Mouse (Mus musculus) testis, adult 2 months (tissue): ENCODE measurements around the gene Zfp362. TPM values are rescaled to one million over a fixed set of nuclear protein-coding genes. Genes with fewer than 3 reads are reported as not detected.

Source experiments
- H3K27ac ChIP-seq: fragments of 200-500 bp; 2 replicates; pipeline ENCODE4 v1.5.1; 2012; ENCODE audit warnings: low read depth, low read length; ENCODE audit not compliant: control insufficient read depth, insufficient read depth
- H3K27me3 ChIP-seq: fragments of 200-500 bp; 2 replicates; pipeline ENCODE4 v1.6.1; 2012; ENCODE audit warnings: mild to moderate bottlenecking, low read length, moderate library complexity; ENCODE audit not compliant: control insufficient read depth, insufficient read depth
- H3K36me3 ChIP-seq: fragments of 200-500 bp; 2 replicates; pipeline ENCODE4 v1.6.1; 2012; ENCODE audit warnings: mild to moderate bottlenecking, low read length; ENCODE audit not compliant: control insufficient read depth, insufficient read depth
- H3K4me1 ChIP-seq: fragments of 200-500 bp; 2 replicates; pipeline ENCODE4 v1.6.1; 2012; ENCODE audit warnings: low read length; ENCODE audit not compliant: control insufficient read depth, insufficient read depth
- H3K4me3 ChIP-seq: fragments of 200-500 bp; 2 replicates; pipeline ENCODE4 v1.5.1; 2012; ENCODE audit warnings: low read depth, mild to moderate bottlenecking, low read length, moderate library complexity, mixed read lengths; ENCODE audit not compliant: control insufficient read depth
- CTCF ChIP-seq: fragments of 200-500 bp; IDR thresholded peaks from 2 replicates; pipeline ENCODE4 v1.5.1; 2012; ENCODE audit warnings: low read depth, mild to moderate bottlenecking, inconsistent platforms, low read length, moderate library complexity; ENCODE audit not compliant: control insufficient read depth, insufficient read depth, insufficient replicate concordance
- POLR2A ChIP-seq: fragments of 200-500 bp; IDR thresholded peaks from 2 replicates; pipeline ENCODE4 v1.6.1; 2012; ENCODE audit warnings: low read depth, mild to moderate bottlenecking, inconsistent platforms, low read length, moderate library complexity; ENCODE audit not compliant: control insufficient read depth
- polyA plus RNA-seq: library from polyadenylated mRNA; depleted of rRNA; stranded (reverse); fragments of >200 nt; gene quantifications from 2 replicates; pipeline ENCODE4 v1.2.3, GENCODE M21; 2012

The Zfp362 gene
- polyA plus RNA-seq, 1 experiment = 16.0 TPM

DNA sequence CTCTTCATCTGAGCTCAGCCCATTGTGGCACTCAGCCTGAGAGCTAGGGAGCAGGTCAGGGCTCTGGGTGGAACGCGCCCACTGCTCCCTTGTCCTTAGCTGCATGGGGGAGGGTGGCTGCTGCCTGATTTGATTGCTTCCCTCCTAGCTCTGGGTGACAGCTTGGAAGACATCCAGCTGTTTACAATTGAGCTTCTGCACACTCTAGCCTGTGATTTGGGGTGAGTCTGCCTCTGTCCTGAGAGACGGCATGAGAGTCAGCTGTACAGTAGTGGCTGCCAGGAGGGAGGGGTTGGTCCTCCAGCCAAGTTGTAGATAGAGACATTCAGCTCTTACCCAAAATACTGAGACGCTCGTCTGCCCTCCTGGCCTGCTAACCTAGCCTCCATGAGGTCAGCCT lies 71.6 kb downstream of the Zfp362 start:
- no peaks in the 10 kb centered on the region for H3K27me3 ChIP-seq
- H3K4me3 ChIP-seq = no peak overlapping the region
- H3K4me1 ChIP-seq = peaks cover 12% of the 10 kb centered on the region
- H3K27ac ChIP-seq = no peak overlapping the region
- no peak for TF ChIP-seq POLR2A
- no peak for TF ChIP-seq CTCF
- H3K36me3 ChIP-seq = no peaks in the 10 kb centered on the region

DNA sequence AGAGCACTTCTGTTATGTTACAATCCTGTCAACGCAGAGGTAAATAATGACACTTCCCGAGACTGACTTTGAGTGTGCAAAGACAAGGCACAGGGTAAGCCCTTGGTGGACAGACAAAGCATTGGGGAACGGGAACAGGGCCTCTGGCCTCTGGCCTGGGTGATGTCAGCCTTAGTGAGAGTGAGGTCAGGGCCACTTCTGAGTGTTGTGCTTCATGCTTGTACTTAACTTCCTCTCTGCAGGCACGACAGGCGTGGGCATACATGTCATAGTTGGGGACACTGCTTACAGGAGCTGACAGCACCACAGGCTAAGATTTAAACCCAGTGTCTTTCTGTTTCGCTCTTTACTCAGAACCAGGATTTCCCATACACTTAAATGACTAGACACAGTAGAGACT lies 72.3 kb downstream of the Zfp362 start:
- no peaks in the 10 kb centered on the region for H3K36me3 ChIP-seq
- H3K4me1 ChIP-seq = peaks cover 15% of the 10 kb centered on the region
- H3K27me3 ChIP-seq = no peaks in the 10 kb centered on the region
- H3K27ac ChIP-seq = no peak overlapping the region
- H3K4me3 ChIP-seq = no peak overlapping the region
- TF ChIP-seq POLR2A (no peak), CTCF (no peak)

DNA sequence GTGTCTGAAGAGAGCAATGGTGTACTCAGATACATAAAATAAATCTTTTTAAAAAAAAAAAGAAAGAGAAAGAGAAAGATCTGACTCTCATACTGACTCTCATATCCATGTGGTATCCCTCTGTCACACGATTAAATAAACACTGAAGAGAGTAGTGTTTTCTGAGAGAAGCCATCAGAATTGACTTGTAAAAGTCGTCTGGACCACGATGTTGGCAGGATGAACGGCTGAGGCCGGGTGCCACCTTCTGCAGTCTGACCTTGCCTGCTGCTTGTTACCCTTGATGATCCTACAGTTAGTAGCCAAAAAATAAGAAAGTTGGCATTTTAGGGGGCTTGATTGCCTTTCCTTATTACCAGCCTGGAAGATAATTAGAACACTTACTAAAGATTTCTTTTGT lies 73.1 kb downstream of the Zfp362 start:
- H3K27me3 ChIP-seq = no peaks in the 10 kb centered on the region
- TF ChIP-seq CTCF (no peak), POLR2A (no peak)
- no peak overlapping the region for H3K4me3 ChIP-seq
- H3K27ac ChIP-seq = no peak overlapping the region
- H3K4me1 ChIP-seq = peaks cover 15% of the 10 kb centered on the region
- no peaks in the 10 kb centered on the region for H3K36me3 ChIP-seq

DNA sequence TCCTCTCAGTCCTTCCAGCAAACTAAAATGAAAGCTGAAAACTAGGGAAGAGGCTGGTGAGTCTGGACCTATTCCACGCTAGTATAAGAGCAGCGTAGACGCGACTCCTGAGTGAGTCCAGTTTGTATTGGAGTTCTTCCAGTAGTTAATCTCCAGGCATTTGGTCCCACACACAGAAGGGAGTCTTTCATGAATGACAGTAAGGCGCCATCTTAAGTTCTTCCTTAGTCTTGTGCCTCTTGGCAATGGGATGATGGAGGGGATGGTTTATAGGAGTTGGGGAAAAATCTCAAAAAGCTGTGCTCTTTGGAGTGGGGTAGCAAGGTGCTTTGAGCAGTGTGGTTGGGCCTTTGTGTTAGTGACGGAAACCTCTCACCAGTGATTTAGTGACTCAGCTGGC lies 75.6 kb downstream of the Zfp362 start:
- Histone ChIP-seq H3K27ac (no peak overlapping the region), H3K4me1 (peaks cover 15% of the 10 kb centered on the region), H3K27me3 (no peaks in the 10 kb centered on the region), H3K4me3 (no peak overlapping the region), H3K36me3 (no peaks in the 10 kb centered on the region)
- TF ChIP-seq CTCF (no peak), POLR2A (no peak)

DNA sequence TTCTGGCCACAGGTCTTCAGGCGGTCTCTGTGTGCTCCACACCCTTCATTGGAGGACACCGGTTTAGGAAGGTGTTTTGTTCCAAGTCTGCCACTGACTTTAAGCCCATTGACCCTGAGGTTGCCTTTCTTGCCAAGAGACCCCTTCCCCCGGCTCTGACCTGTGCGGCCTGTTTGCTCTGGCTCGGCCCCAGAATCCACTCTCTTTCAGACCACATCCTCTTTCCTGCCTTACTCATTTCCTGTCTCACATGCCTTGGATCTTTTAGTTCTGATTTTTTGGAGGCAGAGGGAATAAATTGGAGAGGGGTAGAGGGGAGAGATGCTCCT lies 76.2 kb downstream of the Zfp362 start:
- no peaks in the 10 kb centered on the region for H3K27me3 ChIP-seq
- H3K36me3 ChIP-seq = no peaks in the 10 kb centered on the region
- peaks cover 15% of the 10 kb centered on the region for H3K4me1 ChIP-seq
- H3K27ac ChIP-seq = no peak overlapping the region
- no peak overlapping the region for H3K4me3 ChIP-seq
- TF ChIP-seq CTCF (no peak), POLR2A (no peak)

DNA sequence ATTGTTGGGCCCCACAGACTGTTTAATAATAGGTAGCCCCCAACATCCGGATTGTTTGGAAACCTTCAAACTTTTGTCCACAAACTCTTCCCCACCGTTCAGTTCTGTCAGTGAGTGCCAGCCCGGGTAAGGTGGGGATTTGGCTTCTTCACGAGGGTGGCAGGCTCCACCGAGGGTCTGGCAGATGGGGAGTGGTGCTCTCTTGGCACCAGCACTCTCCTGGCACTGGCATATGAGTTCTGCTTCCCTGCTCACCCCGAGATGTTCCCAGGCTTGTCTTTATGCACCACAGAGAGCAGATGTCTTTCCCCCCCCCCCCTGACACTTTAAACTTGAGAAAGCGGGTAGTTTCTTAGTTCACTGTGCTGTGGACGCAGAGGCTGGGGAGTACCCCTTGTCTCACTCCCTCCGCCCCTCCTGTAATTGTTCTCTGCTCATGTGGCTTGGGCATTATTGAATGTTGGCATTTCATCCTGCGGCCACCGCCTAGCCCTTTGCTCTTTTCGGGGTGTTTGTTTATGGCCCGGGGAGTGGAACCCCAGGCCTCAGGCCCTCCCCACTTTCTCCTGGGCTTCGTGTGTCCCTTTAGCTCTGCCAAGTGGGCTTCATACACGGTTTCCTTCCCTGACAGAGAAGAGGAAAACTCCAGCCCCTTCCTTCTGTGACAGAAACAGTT lies 76.7 kb downstream of the Zfp362 start:
- H3K27ac ChIP-seq = no peak overlapping the region
- H3K27me3 ChIP-seq = no peaks in the 10 kb centered on the region
- peaks cover 13% of the 10 kb centered on the region for H3K4me1 ChIP-seq
- TF ChIP-seq POLR2A = no peak
- TF ChIP-seq CTCF = no peak
- no peaks in the 10 kb centered on the region for H3K36me3 ChIP-seq
- no peak overlapping the region; the same call in 1 of the 2 replicates for H3K4me3 ChIP-seq

DNA sequence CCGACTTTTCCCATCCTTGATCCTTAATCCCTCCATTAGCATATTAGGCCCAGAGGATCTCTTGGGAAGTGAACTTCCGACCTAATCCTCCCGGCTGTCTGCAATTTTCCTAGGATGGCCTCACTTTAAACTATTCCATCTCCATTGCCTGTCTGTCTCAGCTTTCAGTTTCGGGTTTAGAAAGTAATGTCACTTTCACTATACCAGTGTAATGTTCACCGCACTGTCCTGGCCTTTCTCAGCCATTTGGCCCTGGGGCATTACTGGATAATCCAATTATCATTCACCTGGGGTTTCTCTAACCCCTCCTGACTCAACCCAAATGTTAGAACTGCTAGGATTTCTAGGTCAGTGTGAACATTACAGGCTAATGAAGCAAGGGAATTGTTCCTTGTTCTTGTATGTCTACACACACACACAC lies 77.4 kb downstream of the Zfp362 start:
- Histone ChIP-seq H3K36me3 (no peaks in the 10 kb centered on the region), H3K4me3 (peak overlapping the region; percentile 94), H3K27me3 (no peaks in the 10 kb centered on the region), H3K4me1 (peaks cover 9% of the 10 kb centered on the region), H3K27ac (peak overlapping the region; percentile 79)
- no peak for TF ChIP-seq CTCF
- TF ChIP-seq POLR2A = no peak

DNA sequence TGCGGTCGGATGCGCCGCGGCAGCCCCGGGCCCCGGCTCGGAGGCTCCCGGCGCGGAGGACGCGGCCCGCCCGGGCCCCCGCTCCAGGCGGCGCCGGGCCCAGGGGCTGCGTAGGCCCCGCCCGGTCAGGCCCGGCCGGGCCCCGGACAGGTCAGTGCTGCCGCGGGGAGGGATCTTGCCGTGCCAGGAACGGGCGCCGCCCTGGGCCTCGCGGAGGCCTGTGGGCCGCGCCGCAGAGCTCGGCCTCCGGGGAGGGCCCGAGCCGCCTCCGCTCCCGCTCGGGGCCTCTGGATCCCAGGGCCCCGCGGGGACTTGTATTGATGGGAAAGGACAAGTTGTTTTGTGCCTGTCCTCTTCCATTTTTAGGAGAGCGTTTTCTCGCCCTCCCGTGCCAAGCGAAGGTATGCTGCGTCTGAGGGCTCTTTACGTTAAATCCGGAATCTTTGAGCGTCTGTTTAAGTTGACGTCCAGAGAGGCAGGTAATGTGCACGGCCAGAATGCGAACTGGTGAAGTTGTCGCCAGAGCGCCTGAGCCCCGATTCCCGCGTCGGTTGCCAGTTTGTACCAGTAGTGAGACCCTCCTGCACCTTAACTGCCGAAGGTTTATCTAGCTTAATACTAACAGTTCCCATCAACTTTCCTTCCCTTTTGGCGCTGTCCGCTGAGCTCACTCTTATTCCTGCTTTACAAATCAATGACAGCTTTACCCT lies 78.0 kb downstream of the Zfp362 start:
- H3K4me3 ChIP-seq = peak overlapping the region; percentile 94
- peak overlapping the region; percentile 79 for H3K27ac ChIP-seq
- H3K27me3 ChIP-seq = no peaks in the 10 kb centered on the region
- no peaks in the 10 kb centered on the region for H3K36me3 ChIP-seq
- peaks cover 9% of the 10 kb centered on the region for H3K4me1 ChIP-seq
- no peak for TF ChIP-seq POLR2A
